ENCODE assay signal across 11 mouse cellular contexts in the genomic region with DNA sequence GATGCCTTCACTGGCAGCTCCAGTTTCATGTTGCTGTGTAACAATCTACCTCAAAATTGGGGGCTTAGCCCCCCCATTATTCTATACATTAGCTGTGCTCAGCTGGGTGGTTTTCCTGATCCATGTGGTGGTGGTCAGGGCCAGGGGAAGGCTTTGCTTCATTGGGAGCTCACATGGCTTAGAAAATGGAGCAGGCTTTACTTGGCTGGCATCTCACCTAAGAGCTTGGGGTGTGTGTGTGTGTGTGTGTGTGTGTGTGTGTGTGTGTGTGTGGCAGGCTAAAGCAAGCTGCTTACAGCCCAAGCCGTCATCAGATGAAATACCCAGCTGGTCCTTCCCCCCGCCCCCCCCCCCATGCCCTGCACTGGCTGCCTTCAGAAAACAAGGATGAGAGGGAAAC.
DNase-seq lines count a peak whose midpoint lies in the region; ATAC-seq and TF ChIP-seq lines count a peak whose summit lies in the region.
"Had no signal": no experiment of that assay in that cellular context is flagged by ENCODE, and none has a peak within 500 bp of the region (broad histone marks: within the 10 kb centered on the region; RNA-seq: fewer than 3 reads in every experiment).

No protein-coding gene starts in this region.

- H3K36me3 ChIP-seq in forebrain, embryonic 15.5 days, result no peaks in the 10 kb centered on the region
- no peaks in the 10 kb centered on the region for H3K36me3 ChIP-seq in forebrain, embryonic 10.5 days (replicated peaks)
- H3K36me3 ChIP-seq in kidney, postnatal 0 days (ENCODE audit: insufficient read depth, low read length), result no peaks in the 10 kb centered on the region
- no peaks in the 10 kb centered on the region for H3K36me3 ChIP-seq in hindbrain, postnatal 0 days (ENCODE audit: insufficient read depth, low read length)

- DNase-seq in forebrain, embryonic 10.5 days (ENCODE audit: extremely low spot score, low spot score), result no peak
- no peak for DNase-seq in kidney, postnatal 0 days (ENCODE audit: low spot score)
- DNase-seq in kidney, adult 11 months, result no peak
- peak; percentile 24 for DNase-seq in adipocyte (ENCODE audit: low spot score)
- peak; percentile 29 for DNase-seq in hindbrain, postnatal 0 days (ENCODE audit: low spot score)
- no peak for DNase-seq in gastrocnemius, adult 18-20 months (ENCODE audit: low spot score)
- DNase-seq in thymus, postnatal 10 days (ENCODE audit: low spot score in 2 of 2), result no peak
- DNase-seq: liver; right cerebral cortex, postnatal 25 days; thymus, adult 2 months had no signal

- H3K4me1 ChIP-seq in forebrain, embryonic 15.5 days, result peaks cover 5% of the 10 kb centered on the region; the same call in 1 of the 2 replicates
- H3K4me1 ChIP-seq in forebrain, embryonic 10.5 days, result no peaks in the 10 kb centered on the region
- no peaks in the 10 kb centered on the region for H3K4me1 ChIP-seq in kidney, postnatal 0 days (replicated peaks; ENCODE audit: insufficient read depth, low read length)
- 0 out of 2 replicates have a peak, but pooled peaks cover 4% of the 10 kb centered on the region for H3K4me1 ChIP-seq in hindbrain, postnatal 0 days (ENCODE audit: insufficient read depth, low read length)

- H3K27me3 ChIP-seq in forebrain, embryonic 15.5 days, result no peaks in the 10 kb centered on the region
- H3K27me3 ChIP-seq in forebrain, embryonic 10.5 days (ENCODE audit: poor library complexity, severe bottlenecking), result no peaks in the 10 kb centered on the region
- no peaks in the 10 kb centered on the region for H3K27me3 ChIP-seq in kidney, postnatal 0 days (ENCODE audit: insufficient read depth, low read length)
- no peaks in the 10 kb centered on the region for H3K27me3 ChIP-seq in hindbrain, postnatal 0 days (ENCODE audit: insufficient read depth, low read length)

- no peak overlapping the region for H3K4me3 ChIP-seq in forebrain, embryonic 15.5 days
- no peak overlapping the region for H3K4me3 ChIP-seq in forebrain, embryonic 10.5 days
- H3K4me3 ChIP-seq in kidney, postnatal 0 days (replicated peaks; ENCODE audit: low read depth, low read length), result no peak overlapping the region
- no peak overlapping the region for H3K4me3 ChIP-seq in hindbrain, postnatal 0 days (ENCODE audit: low read length)

- peak; percentile 66 for ATAC-seq in forebrain, embryonic 15.5 days (replicated peaks)
- ATAC-seq in kidney, postnatal 0 days (replicated peaks; ENCODE audit: low FRiP score, low read depth), result peak; percentile 52; the same call in 1 of the 2 replicates
- ATAC-seq in hindbrain, postnatal 0 days, result peak; percentile 64

- WGBS in forebrain, embryonic 15.5 days, result 28% methylated on average over 2 of the region's 2 CpGs
- WGBS in forebrain, embryonic 10.5 days, result 65% methylated on average over 2 of the region's 2 CpGs
- 86% methylated on average over 2 of the region's 2 CpGs for WGBS in kidney, postnatal 0 days
- WGBS in hindbrain, postnatal 0 days, result 47% methylated on average over 2 of the region's 2 CpGs

- no peak for TF ChIP-seq CTCF in kidney, postnatal 0 days (IDR thresholded peaks at IDR 0.05; ENCODE audit: low read depth)
- TF ChIP-seq CTCF in hindbrain, postnatal 0 days (IDR thresholded peaks at IDR 0.05; ENCODE audit: low read depth), result no peak

- H3K9me3 ChIP-seq in forebrain, embryonic 15.5 days, result no peaks in the 10 kb centered on the region
- no peaks in the 10 kb centered on the region for H3K9me3 ChIP-seq in forebrain, embryonic 10.5 days
- no peaks in the 10 kb centered on the region for H3K9me3 ChIP-seq in kidney, postnatal 0 days (replicated peaks; ENCODE audit: low read length)
- H3K9me3 ChIP-seq in hindbrain, postnatal 0 days (ENCODE audit: low read length), result no peaks in the 10 kb centered on the region

- no peak overlapping the region for H3K4me2 ChIP-seq in forebrain, embryonic 15.5 days (replicated peaks)
- H3K4me2 ChIP-seq in kidney, postnatal 0 days (ENCODE audit: low read length), result no peak overlapping the region
- no peak overlapping the region for H3K4me2 ChIP-seq in hindbrain, postnatal 0 days (ENCODE audit: low read depth, low read length)

- H3K27ac ChIP-seq in forebrain, embryonic 15.5 days (replicated peaks), result no peak overlapping the region; the same call in 1 of the 2 replicates
- no peak overlapping the region for H3K27ac ChIP-seq in forebrain, embryonic 10.5 days
- no peak overlapping the region for H3K27ac ChIP-seq in kidney, postnatal 0 days
- peak overlapping the region; percentile 37; the same call in 1 of the 2 replicates for H3K27ac ChIP-seq in hindbrain, postnatal 0 days

- H3K9ac ChIP-seq in forebrain, embryonic 15.5 days (replicated peaks), result no peak overlapping the region
- H3K9ac ChIP-seq in kidney, postnatal 0 days (ENCODE audit: low read depth, low read length), result no peak overlapping the region
- H3K9ac ChIP-seq in hindbrain, postnatal 0 days (replicated peaks; ENCODE audit: low read length), result no peak overlapping the region

Comparison
In these comparisons a context has a peak if more than half of its experiments do, and no peak if none do; other contexts are left out.
1. DNase-seq: peak in adipocyte (single experiment) and hindbrain, postnatal 0 days (single experiment); none in forebrain, embryonic 10.5 days (single experiment), kidney, postnatal 0 days (single experiment), kidney, adult 11 months (single experiment), gastrocnemius, adult 18-20 months (single experiment) and thymus, postnatal 10 days (0 of 2).
2. Peak in every context shown above with its lines, with median percentiles within 50 percentile points of each other: ATAC-seq.